Mouse (Mus musculus) stomach, embryonic 14.5 days (tissue): Measurements from ENCODE around the gene Rc3h1. TPM values are rescaled to one million over a fixed set of nuclear protein-coding genes. Genes with fewer than 3 reads are reported as not detected.
"Not testable (repeated sequence)": the region's sequence is repeated elsewhere in the genome, so short reads cannot be mapped to it uniquely, and the experiment has no call there.

Experiments used
- ATAC-seq: fragments of 200-750 bp; cut with Nextera tagmentation; 2 replicates; pipeline ENCODE4 v1.8.0; 2017; ENCODE audit warnings: low read depth, moderate TSS enrichment; ENCODE audit not compliant: insufficient number of reproducible peaks, insufficient read depth, low FRiP score
- H3K27ac ChIP-seq: fragments of 300-500 bp; sonication (generic); 2 replicates; pipeline ENCODE4 v1.5.1; 2014; ENCODE audit warnings: mild to moderate bottlenecking, low read length, moderate library complexity, mixed read lengths
- H3K27me3 ChIP-seq: fragments of 300-500 bp; sonication (generic); 2 replicates; pipeline ENCODE4 v1.6.1; 2014; ENCODE audit warnings: low read length, control low read depth, mixed read lengths; ENCODE audit not compliant: control insufficient read depth, insufficient read depth
- H3K36me3 ChIP-seq: fragments of 300-500 bp; sonication (generic); 2 replicates; pipeline ENCODE4 v1.6.1; 2014; ENCODE audit warnings: mild to moderate bottlenecking, control low read depth, low read length, moderate library complexity, mixed read lengths; ENCODE audit not compliant: control insufficient read depth, insufficient read depth
- H3K4me1 ChIP-seq: fragments of 300-500 bp; sonication (generic); 2 replicates; pipeline ENCODE4 v1.6.1; 2014; ENCODE audit warnings: low read length, control low read depth, mixed read lengths; ENCODE audit not compliant: control insufficient read depth, insufficient read depth
- H3K4me2 ChIP-seq: fragments of 300-500 bp; sonication (generic); replicated peaks from 2 replicates; pipeline ENCODE4 v1.6.1; 2014; ENCODE audit warnings: low read depth, low read length, control low read depth
- H3K4me3 ChIP-seq: fragments of 300-500 bp; sonication (generic); 2 replicates; pipeline ENCODE4 v1.5.1; 2014; ENCODE audit warnings: low read depth, low read length, control low read depth
- H3K9ac ChIP-seq: fragments of 300-500 bp; sonication (generic); replicated peaks from 2 replicates; pipeline ENCODE4 v1.6.1; 2014; ENCODE audit warnings: low read depth, mild to moderate bottlenecking, control low read depth, low read length, moderate library complexity, mixed read lengths
- H3K9me3 ChIP-seq: fragments of 300-500 bp; sonication (generic); 2 replicates; pipeline ENCODE4 v1.6.1; 2016; ENCODE audit warnings: low read depth, low read length, control low read depth; ENCODE audit not compliant: control insufficient read depth
- WGBS: fragments of 180-500 bp; shearing (Covaris S2); extraction: QIAGEN DNeasy Blood & Tissue Kit; methylation state at CpG from one replicate; pipeline ENCODE4 v1.1.7; 2014; 5-methylcytosine and 5-hydroxymethylcytosine counted together
- polyA plus RNA-seq: library from polyadenylated mRNA; unstranded; fragments of >200 nt; fragmentation: Nextera tagmentation; extraction: Ambion mirVana; gene quantifications from 2 replicates; pipeline ENCODE4 v1.2.1, GENCODE M21; 2014

The Rc3h1 gene
- polyA plus RNA-seq, result 14.5 and 15.0 TPM in 2 replicates

DNA sequence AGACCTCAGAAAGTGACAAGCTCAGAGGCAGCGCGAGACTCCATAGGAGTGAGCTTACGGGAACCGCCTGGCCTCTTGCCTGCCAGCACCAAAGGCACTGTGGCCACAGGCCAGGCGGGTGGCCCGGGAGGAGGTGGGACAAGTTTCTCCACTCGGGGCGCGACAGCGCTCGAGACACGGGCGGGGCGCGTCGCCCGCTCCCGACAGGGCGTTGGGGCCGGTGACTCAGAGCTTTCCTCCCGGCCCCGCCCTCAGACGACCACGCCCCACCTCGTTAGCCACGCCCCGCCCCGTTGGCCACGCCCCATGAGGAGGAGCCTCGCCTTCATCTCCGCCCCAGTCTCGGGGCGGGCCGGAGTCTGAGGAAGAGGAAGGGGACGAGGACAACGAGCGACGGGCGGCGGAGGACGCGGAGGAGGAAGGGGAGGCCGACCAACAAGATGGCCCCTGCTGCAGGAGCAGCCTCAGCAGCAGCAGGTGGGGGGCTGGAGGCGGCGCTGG lies at the start of gene Rc3h1:
TSS of gene Rc3h1 (plus strand) at position 362 of the 501 bp plus-strand sequence.
- Histone ChIP-seq H3K4me2 (peak within 1 kb of the TSS; percentile 76), H3K4me1 (0 out of 2 replicates have a peak, but pooled peaks cover 2% of the 10 kb centered on the region), H3K27me3 (no peaks in the 10 kb centered on the region), H3K27ac (peak within 1 kb of the TSS; percentile 89), H3K9me3 (no peaks in the 10 kb centered on the region), H3K9ac (peak within 1 kb of the TSS; percentile 91), H3K4me3 (peak within 1 kb of the TSS; percentile 95), H3K36me3 (no peaks in the 10 kb centered on the region)
- WGBS, result 0% methylated on average over 36 of the region's 45 CpGs
- peak; percentile 94 for ATAC-seq

DNA sequence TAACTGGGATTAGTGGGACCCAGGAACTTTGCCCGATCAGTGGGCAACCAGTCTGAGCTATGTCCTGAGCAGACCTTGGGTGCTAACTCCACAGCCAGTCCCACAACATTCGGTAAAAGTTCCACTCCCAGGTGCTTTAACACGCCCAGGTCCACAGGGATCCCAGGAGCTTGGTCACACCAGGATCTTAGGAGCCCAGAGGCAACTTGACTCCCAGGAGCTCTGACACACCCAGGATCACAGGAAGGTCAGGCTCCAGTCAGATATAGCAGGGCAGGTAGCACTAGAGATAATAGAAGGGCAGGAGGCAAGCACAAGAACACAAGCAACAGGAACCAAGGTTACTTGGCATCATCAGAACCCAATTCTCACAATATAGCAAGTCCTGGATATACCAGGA lies 48.1 kb upstream of the Rc3h1 start:
- no peaks in the 10 kb centered on the region for H3K4me1 ChIP-seq
- H3K36me3 ChIP-seq, result no peaks in the 10 kb centered on the region
- WGBS, result 81% methylated on average over 3 of the region's 3 CpGs
- no peak overlapping the region for H3K4me2 ChIP-seq
- no peaks in the 10 kb centered on the region for H3K9me3 ChIP-seq
- no peaks in the 10 kb centered on the region for H3K27me3 ChIP-seq
- H3K9ac ChIP-seq, result no peak overlapping the region
- ATAC-seq, result no peak
- H3K27ac ChIP-seq, result no peak overlapping the region
- no peak overlapping the region for H3K4me3 ChIP-seq

DNA sequence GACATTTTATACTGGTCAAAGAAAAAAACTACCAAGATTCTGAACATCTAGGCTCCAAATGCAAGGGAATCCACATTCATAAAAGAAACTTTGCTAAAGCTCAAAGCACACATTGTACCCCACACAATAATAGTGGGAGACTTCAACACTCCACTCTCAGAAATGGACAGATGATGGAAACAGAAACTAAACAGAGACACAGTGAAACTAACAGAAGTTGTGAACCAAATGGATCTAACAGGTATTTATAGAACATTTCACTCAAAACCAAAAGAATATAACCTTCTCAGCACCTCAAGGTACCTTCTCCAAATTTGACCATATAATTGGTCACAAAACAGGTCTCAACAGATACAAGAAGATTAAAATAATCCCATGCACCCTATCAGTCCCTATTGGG lies 46.3 kb upstream of the Rc3h1 start:
- H3K4me3 ChIP-seq, ATAC-seq, H3K27me3 ChIP-seq, H3K4me1 ChIP-seq, H3K4me2 ChIP-seq, H3K27ac ChIP-seq, H3K36me3 ChIP-seq, H3K9me3 ChIP-seq, H3K9ac ChIP-seq: not testable (repeated sequence)

- no peaks in the 10 kb centered on the region for H3K27me3 ChIP-seq
- no peak overlapping the region for H3K9ac ChIP-seq
- H3K36me3 ChIP-seq, result no peaks in the 10 kb centered on the region
- H3K4me1 ChIP-seq, result no peaks in the 10 kb centered on the region
- no peak overlapping the region for H3K4me2 ChIP-seq
- H3K27ac ChIP-seq, result no peak overlapping the region
- ATAC-seq, result no peak
- H3K4me3 ChIP-seq, result no peak overlapping the region
- WGBS, result 80% methylated on average over 2 of the region's 2 CpGs
- no peaks in the 10 kb centered on the region for H3K9me3 ChIP-seq
Measured at GRCm38 (mm10) chr1:160861142-160861541, 45.1 kb upstream of the Rc3h1 start.

GRCm38 (mm10) chr1:160861632-160862031 lies 44.6 kb upstream of the Rc3h1 start:
- Histone ChIP-seq H3K27me3 (no peaks in the 10 kb centered on the region), H3K4me3 (no peak overlapping the region), H3K27ac (no peak overlapping the region), H3K4me1 (no peaks in the 10 kb centered on the region), H3K9me3 (no peaks in the 10 kb centered on the region), H3K4me2 (no peak overlapping the region), H3K9ac (no peak overlapping the region), H3K36me3 (no peaks in the 10 kb centered on the region)
- 81% methylated on average over 1 of the region's 1 CpGs for WGBS
- no peak for ATAC-seq

DNA sequence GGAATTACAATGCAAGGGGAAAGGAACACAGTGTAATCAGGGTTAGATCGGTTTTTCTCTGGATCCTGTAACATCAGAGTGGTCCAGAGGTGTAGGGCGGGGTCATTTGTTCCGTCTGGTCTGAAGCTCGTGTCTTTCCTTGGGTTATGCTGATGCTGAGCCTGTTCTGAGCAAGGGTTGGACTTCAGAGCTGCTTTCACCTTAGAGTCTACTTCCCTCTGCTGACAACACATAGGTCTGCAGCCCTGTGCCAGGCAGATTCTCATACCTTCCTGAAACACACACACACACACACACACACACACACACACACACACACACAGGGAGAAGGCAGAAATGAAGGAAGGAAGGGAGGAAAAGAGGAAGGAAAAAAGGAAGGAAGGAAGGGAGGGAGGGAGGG lies 43.2 kb upstream of the Rc3h1 start:
- no peaks in the 10 kb centered on the region for H3K36me3 ChIP-seq
- H3K27me3 ChIP-seq, result no peaks in the 10 kb centered on the region
- no peak overlapping the region for H3K4me2 ChIP-seq
- no peaks in the 10 kb centered on the region for H3K9me3 ChIP-seq
- no peak overlapping the region for H3K27ac ChIP-seq
- H3K9ac ChIP-seq, result no peak overlapping the region
- no peak overlapping the region for H3K4me3 ChIP-seq
- 58% methylated on average over 4 of the region's 4 CpGs for WGBS
- ATAC-seq, result no peak
- no peaks in the 10 kb centered on the region for H3K4me1 ChIP-seq

- ATAC-seq, result no peak
- WGBS, result 70% methylated on average over 1 of the region's 1 CpGs
Measured at GRCm38 (mm10) chr1:160874757-160875156, 31.5 kb upstream of the Rc3h1 start.

DNA sequence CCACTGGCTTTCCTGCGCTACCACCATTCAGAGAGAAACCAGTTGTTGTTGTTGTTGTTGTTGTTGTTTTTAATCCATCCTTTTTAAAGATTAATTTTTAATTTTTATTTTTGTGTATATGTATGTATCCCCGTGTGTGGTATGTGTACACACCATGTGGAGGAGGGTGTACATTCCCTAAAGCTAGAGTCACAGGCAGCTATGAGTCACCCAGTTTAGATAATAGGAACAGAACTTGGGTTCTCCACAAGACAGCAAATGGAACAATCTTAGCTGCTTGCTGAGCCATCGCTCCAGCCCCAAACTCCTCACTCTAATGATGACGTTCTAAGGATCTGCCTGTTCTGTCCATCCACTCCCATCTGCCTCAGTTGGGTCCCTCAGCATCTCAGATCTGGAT lies 29.2 kb upstream of the Rc3h1 start:
- H3K27me3 ChIP-seq, result no peaks in the 10 kb centered on the region
- H3K9me3 ChIP-seq, result no peaks in the 10 kb centered on the region
- no peak overlapping the region for H3K4me3 ChIP-seq
- H3K9ac ChIP-seq, result no peak overlapping the region
- 90% methylated on average over 4 of the region's 4 CpGs for WGBS
- H3K27ac ChIP-seq, result no peak overlapping the region
- no peak for ATAC-seq
- no peaks in the 10 kb centered on the region for H3K36me3 ChIP-seq
- no peaks in the 10 kb centered on the region for H3K4me1 ChIP-seq
- H3K4me2 ChIP-seq, result no peak overlapping the region

More at GRCm38 (mm10) chr1:160874757-160875156, 31.5 kb upstream of the Rc3h1 start:
- Histone ChIP-seq H3K4me3 (no peak overlapping the region), H3K27ac (no peak overlapping the region), H3K27me3 (no peaks in the 10 kb centered on the region), H3K9ac (no peak overlapping the region), H3K4me1 (no peaks in the 10 kb centered on the region), H3K4me2 (no peak overlapping the region), H3K9me3 (no peaks in the 10 kb centered on the region), H3K36me3 (no peaks in the 10 kb centered on the region)

GRCm38 (mm10) chr1:160878485-160878884 lies 27.7 kb upstream of the Rc3h1 start:
- WGBS, result 45% methylated on average over 4 of the region's 4 CpGs
- Histone ChIP-seq H3K4me2 (no peak overlapping the region), H3K36me3 (no peaks in the 10 kb centered on the region), H3K27ac (no peak overlapping the region), H3K27me3 (no peaks in the 10 kb centered on the region), H3K4me3 (no peak overlapping the region), H3K9ac (no peak overlapping the region), H3K4me1 (no peaks in the 10 kb centered on the region), H3K9me3 (no peaks in the 10 kb centered on the region)
- no peak for ATAC-seq
